Mouse (Mus musculus) gastrocnemius, adult 8-10 months (tissue): Measurements from ENCODE around the gene Slco4a1. TPM values are rescaled to one million over a fixed set of nuclear protein-coding genes. Genes with fewer than 3 reads are reported as not detected.

Source experiments
- DNase-seq, 2 experiments: peaks; one replicate each; pipeline ENCODE4 v3.0.0; 2022; ENCODE audit warnings: low spot score in 2 of 2
- total RNA-seq, 4 experiments: library from RNA; stranded (reverse); gene quantifications; 2 replicates each; pipeline ENCODE4 v1.2.4; 2022

Gene Slco4a1
- total RNA-seq, 4 experiments from 2014 or later, result 0.09 to 0.10 (median 0.10) TPM; not detected in 1

- DNase-seq, result no peak
Observed at GRCm38 (mm10) chr2:180501217-180501967, 45.3 kb downstream of the Slco4a1 start.

- DNase-seq, result no peak
Observed at GRCm38 (mm10) chr2:180506281-180506680, 50.2 kb downstream of the Slco4a1 start.

- no peak for DNase-seq
Observed at GRCm38 (mm10) chr2:180508455-180509115, 52.5 kb downstream of the Slco4a1 start.

- DNase-seq, result no peak
Observed at GRCm38 (mm10) chr2:180510867-180511266, 54.8 kb downstream of the Slco4a1 start.

- no peak for DNase-seq
Observed at GRCm38 (mm10) chr2:180511875-180512661, 56.0 kb downstream of the Slco4a1 start.

- no peak for DNase-seq
Observed at GRCm38 (mm10) chr2:180513019-180513418, 57.0 kb downstream of the Slco4a1 start.

- no peak for DNase-seq
Observed at GRCm38 (mm10) chr2:180513835-180514234, 57.8 kb downstream of the Slco4a1 start.

- no peak for DNase-seq
Observed at GRCm38 (mm10) chr2:180521437-180522221, 65.6 kb downstream of the Slco4a1 start.

- DNase-seq, result no peak
Observed at GRCm38 (mm10) chr2:180522825-180523224, 66.8 kb downstream of the Slco4a1 start.

Other genes starting within 250 kb of the Slco4a1 start
- gene Lama5, start 230.4 kb upstream of the Slco4a1 start, total RNA-seq, result 10 to 100 TPM; 10.8 to 16.5 (median 13.8) TPM
- gene Rps21, start 198.9 kb upstream of the Slco4a1 start, total RNA-seq, result 100 to 1,000 TPM; 348 to 580 (median 436) TPM
- 10 to 100 TPM in 1 of 4 experiments, 1 to 10 TPM in 3; 8.1 to 10.8 (median 9.0) TPM for gene Cables2, start 182.7 kb upstream of the Slco4a1 start, total RNA-seq
- gene Rbbp8nl, start 166.4 kb upstream of the Slco4a1 start, total RNA-seq, result not detected
- not detected for gene Gata5, start 121.5 kb upstream of the Slco4a1 start, total RNA-seq
- under 1 TPM in 1 of 4 experiments, not detected in 3; 0.11 TPM for gene Ntsr1, start 43.7 kb downstream of the Slco4a1 start, total RNA-seq
- gene Mrgbp, start 125.1 kb downstream of the Slco4a1 start, total RNA-seq, result 1 to 10 TPM; 3.6 to 5.1 (median 4.7) TPM
- gene Ogfr, start 133.0 kb downstream of the Slco4a1 start, total RNA-seq, result 10 to 100 TPM; 21.3 to 24.7 (median 22.3) TPM
- gene Col9a3, start 141.5 kb downstream of the Slco4a1 start, total RNA-seq, result under 1 TPM in 1 of 4 experiments, not detected in 3; 0.11 TPM
- gene Tcfl5, start 186.5 kb downstream of the Slco4a1 start, total RNA-seq, result not detected